ENCODE assay signal across 7 mouse cellular contexts in genomic region chrX:10117065-10117719, GRCm38 (mm10). TPM values are rescaled to one million over a fixed set of nuclear protein-coding genes. Genes with fewer than 3 reads are reported as not detected.
A peak's percentile ranks its signal among the peaks of the same experiment; 100 is the strongest.
DNase-seq lines count a peak whose midpoint lies in the region; ATAC-seq lines count a peak whose summit lies in the region.

Srpx (minus strand) TSS chrX:10117709.

- peak; percentile 10 for DNase-seq in right cerebral cortex, postnatal 4 days
- DNase-seq in right cerebral cortex, postnatal 36 days (ENCODE audit: low spot score in 2 of 2) = no peak
- DNase-seq in limb, embryonic 10.5 days (ENCODE audit: low spot score) = peak; percentile 48
- no peak for DNase-seq in cerebellum, adult 9-11 months

- H3K36me3 ChIP-seq in forebrain, embryonic 15.5 days = no peaks in the 10 kb centered on the region
- H3K36me3 ChIP-seq in limb, embryonic 10.5 days = no peaks in the 10 kb centered on the region
- no peaks in the 10 kb centered on the region for H3K36me3 ChIP-seq in neural tube, embryonic 12.5 days

- WGBS in forebrain, embryonic 15.5 days = 24% methylated on average over 19 of the region's 19 CpGs
- WGBS in limb, embryonic 10.5 days = 10% methylated on average over 19 of the region's 19 CpGs
- WGBS in neural tube, embryonic 12.5 days = 15% methylated on average over 19 of the region's 19 CpGs

- peaks cover 7% of the 10 kb centered on the region for H3K4me1 ChIP-seq in forebrain, embryonic 15.5 days
- H3K4me1 ChIP-seq in limb, embryonic 10.5 days = peaks cover 4% of the 10 kb centered on the region; the same call in 1 of the 2 replicates
- no peaks in the 10 kb centered on the region for H3K4me1 ChIP-seq in neural tube, embryonic 12.5 days

- no peaks in the 10 kb centered on the region for H3K9me3 ChIP-seq in forebrain, embryonic 15.5 days
- no peaks in the 10 kb centered on the region for H3K9me3 ChIP-seq in limb, embryonic 10.5 days (replicated peaks)
- no peaks in the 10 kb centered on the region for H3K9me3 ChIP-seq in neural tube, embryonic 12.5 days

- H3K4me2 ChIP-seq in forebrain, embryonic 15.5 days (replicated peaks) = peak within 1 kb of the TSS; percentile 48
- peak within 1 kb of the TSS; percentile 61 for H3K4me2 ChIP-seq in neural tube, embryonic 12.5 days (replicated peaks)

- ATAC-seq in forebrain, embryonic 15.5 days (replicated peaks) = peak; percentile 48; the same call in 1 of the 2 replicates
- peak; percentile 71 for ATAC-seq in neural tube, embryonic 12.5 days (ENCODE audit: low FRiP score, low read depth)
- ATAC-seq in CD4-positive, CD25-positive, alpha-beta regulatory T cell, adult 4 months = no peak

- H3K9ac ChIP-seq in forebrain, embryonic 15.5 days (replicated peaks) = peak within 1 kb of the TSS; percentile 23
- H3K9ac ChIP-seq in neural tube, embryonic 12.5 days = peak within 1 kb of the TSS; percentile 44

- no peak within 1 kb of the TSS for H3K27ac ChIP-seq in forebrain, embryonic 15.5 days (replicated peaks)
- peak within 1 kb of the TSS; percentile 67 for H3K27ac ChIP-seq in limb, embryonic 10.5 days
- no peak within 1 kb of the TSS for H3K27ac ChIP-seq in neural tube, embryonic 12.5 days

- peak within 1 kb of the TSS; percentile 29 for H3K4me3 ChIP-seq in forebrain, embryonic 15.5 days
- peak within 1 kb of the TSS; percentile 43 for H3K4me3 ChIP-seq in limb, embryonic 10.5 days
- H3K4me3 ChIP-seq in neural tube, embryonic 12.5 days = peak within 1 kb of the TSS; percentile 32

- no peaks in the 10 kb centered on the region for H3K27me3 ChIP-seq in forebrain, embryonic 15.5 days
- H3K27me3 ChIP-seq in limb, embryonic 10.5 days (ENCODE audit: low read depth, poor library complexity, severe bottlenecking) = peaks cover 46% of the 10 kb centered on the region
- no peaks in the 10 kb centered on the region for H3K27me3 ChIP-seq in neural tube, embryonic 12.5 days (replicated peaks)

RNA-seq across cellular contexts. Expression of gene Srpx, which starts in this region (rescaled TPM):
- polyA plus RNA-seq in forebrain, embryonic 15.5 days (2015; fragmentation: Nextera tagmentation; extraction: Ambion mirVana) = 3.2 and 3.3 TPM in 2 replicates
- polyA plus RNA-seq in limb, embryonic 10.5 days (2016; fragmentation: Nextera tagmentation; extraction: Ambion mirVana) = 1.5 and 4.0 TPM in 2 replicates
- polyA plus RNA-seq in neural tube, embryonic 12.5 days (2016; fragmentation: Nextera tagmentation; extraction: Ambion mirVana) = 5.8 and 6.7 TPM in 2 replicates
- not detected for polyA plus RNA-seq in CD4-positive, CD25-positive, alpha-beta regulatory T cell, adult 4 months (2017; shearing (Covaris generic))

Comparison
In these comparisons a context has a peak if more than half of its experiments do, and no peak if none do; other contexts are left out.
1. DNase-seq: peak in right cerebral cortex, postnatal 4 days (single experiment) and limb, embryonic 10.5 days (single experiment); none in right cerebral cortex, postnatal 36 days (0 of 2) and cerebellum, adult 9-11 months (single experiment).
2. Peak in every context shown above with its lines, with median percentiles within 50 percentile points of each other: H3K4me3 ChIP-seq.